Mouse (Mus musculus) ES-CJ7 (cell line): ENCODE measurements around the gene Smim27.

ENCODE experiments used
- DNase-seq: peaks from one replicate; pipeline ENCODE4 v3.0.0; 2011; ENCODE audit warnings: low read depth, low spot score

Smim27 gene

GRCm38 (mm10) chr4:40269430-40270032 is at the start of gene Smim27, which contains the start of gene Topors:
Smim27 (plus strand) TSS chr4:40269579.
Topors (minus strand) TSS chr4:40269850.
- peak; percentile 98 for DNase-seq

GRCm38 (mm10) chr4:40220437-40220836 is 48.9 kb upstream of the Smim27 start:
- DNase-seq: peak; percentile 93

- DNase-seq: peak; percentile 94
Measured at GRCm38 (mm10) chr4:40221004-40221760, 48.2 kb upstream of the Smim27 start.

GRCm38 (mm10) chr4:40221876-40222585 is 47.3 kb upstream of the Smim27 start:
- DNase-seq: no peak

- no peak for DNase-seq
Measured at GRCm38 (mm10) chr4:40226095-40226494, 43.3 kb upstream of the Smim27 start.

- peak; percentile 81 for DNase-seq
Measured at GRCm38 (mm10) chr4:40227131-40227530, 42.2 kb upstream of the Smim27 start.

- no peak for DNase-seq
Measured at GRCm38 (mm10) chr4:40227886-40228285, 41.5 kb upstream of the Smim27 start.

- DNase-seq: no peak
Measured at GRCm38 (mm10) chr4:40229723-40230122, 39.7 kb upstream of the Smim27 start.

GRCm38 (mm10) chr4:40233062-40233664 is 36.2 kb upstream of the Smim27 start:
- peak; percentile 86 for DNase-seq

GRCm38 (mm10) chr4:40234256-40234655 is 35.1 kb upstream of the Smim27 start:
- DNase-seq: peak; percentile 72

GRCm38 (mm10) chr4:40236829-40237228 is 32.5 kb upstream of the Smim27 start:
- DNase-seq: no peak

GRCm38 (mm10) chr4:40238483-40239408 is 30.6 kb upstream of the Smim27 start:
- DNase-seq: peak; percentile 84

GRCm38 (mm10) chr4:40239409-40240271 is 29.7 kb upstream of the Smim27 start, which contains the start of gene Ddx58:
Ddx58 (minus strand) TSS chr4:40239828.
- DNase-seq: no peak

GRCm38 (mm10) chr4:40240272-40240744 is 29.1 kb upstream of the Smim27 start:
- no peak for DNase-seq

- no peak for DNase-seq
Measured at GRCm38 (mm10) chr4:40241928-40242327, 27.5 kb upstream of the Smim27 start.

- DNase-seq: no peak
Measured at GRCm38 (mm10) chr4:40243006-40243405, 26.4 kb upstream of the Smim27 start.

GRCm38 (mm10) chr4:40244035-40244434 is 25.3 kb upstream of the Smim27 start:
- DNase-seq: no peak

GRCm38 (mm10) chr4:40250984-40251383 is 18.4 kb upstream of the Smim27 start:
- no peak for DNase-seq

- DNase-seq: no peak
Measured at GRCm38 (mm10) chr4:40253766-40254165, 15.6 kb upstream of the Smim27 start.
